Mouse (Mus musculus): ENCODE data around the gene Pcgf2. TPM values are rescaled to one million over a fixed set of nuclear protein-coding genes. Genes with fewer than 3 reads are reported as not detected.

Pcgf2 gene
- polyA plus RNA-seq, 1 experiment from 2014 or later, result 10.5 TPM

- no peaks in the 10 kb centered on the region for H3K9me3 ChIP-seq (ENCODE audit: low read length)
- no peaks in the 10 kb centered on the region for H3K27me3 ChIP-seq (replicated peaks; ENCODE audit: insufficient read depth, low read length)
- H3K4me2 ChIP-seq (replicated peaks; ENCODE audit: low read depth, low read length), result peak overlapping the region; percentile 77
- H3K4me1 ChIP-seq (ENCODE audit: insufficient read depth, low read depth, low read length), result peaks cover 21% of the 10 kb centered on the region
- H3K4me3 ChIP-seq (ENCODE audit: low read depth, low read length), result peak overlapping the region; percentile 66
- H3K36me3 ChIP-seq (ENCODE audit: insufficient read depth, low read length), result no peaks in the 10 kb centered on the region; the same call in 1 of the 2 replicates
- peak; percentile 36 for ATAC-seq
- WGBS, result under 1% methylated on average over 24 of the region's 24 CpGs
- H3K9ac ChIP-seq (replicated peaks; ENCODE audit: low read depth), result peak overlapping the region; percentile 32
- H3K27ac ChIP-seq (ENCODE audit: low read length), result peak overlapping the region; percentile 89
- peak; percentile 95 for DNase-seq (ENCODE audit: low spot score)
- TF ChIP-seq CTCF (IDR thresholded peaks at IDR 0.05) (no peak), EP300 (IDR thresholded peaks at IDR 0.05) (no peak)
These were observed 2.1 kb upstream of the Pcgf2 start for GRCm38 (mm10) chr11:97702393-97702745.

DNA sequence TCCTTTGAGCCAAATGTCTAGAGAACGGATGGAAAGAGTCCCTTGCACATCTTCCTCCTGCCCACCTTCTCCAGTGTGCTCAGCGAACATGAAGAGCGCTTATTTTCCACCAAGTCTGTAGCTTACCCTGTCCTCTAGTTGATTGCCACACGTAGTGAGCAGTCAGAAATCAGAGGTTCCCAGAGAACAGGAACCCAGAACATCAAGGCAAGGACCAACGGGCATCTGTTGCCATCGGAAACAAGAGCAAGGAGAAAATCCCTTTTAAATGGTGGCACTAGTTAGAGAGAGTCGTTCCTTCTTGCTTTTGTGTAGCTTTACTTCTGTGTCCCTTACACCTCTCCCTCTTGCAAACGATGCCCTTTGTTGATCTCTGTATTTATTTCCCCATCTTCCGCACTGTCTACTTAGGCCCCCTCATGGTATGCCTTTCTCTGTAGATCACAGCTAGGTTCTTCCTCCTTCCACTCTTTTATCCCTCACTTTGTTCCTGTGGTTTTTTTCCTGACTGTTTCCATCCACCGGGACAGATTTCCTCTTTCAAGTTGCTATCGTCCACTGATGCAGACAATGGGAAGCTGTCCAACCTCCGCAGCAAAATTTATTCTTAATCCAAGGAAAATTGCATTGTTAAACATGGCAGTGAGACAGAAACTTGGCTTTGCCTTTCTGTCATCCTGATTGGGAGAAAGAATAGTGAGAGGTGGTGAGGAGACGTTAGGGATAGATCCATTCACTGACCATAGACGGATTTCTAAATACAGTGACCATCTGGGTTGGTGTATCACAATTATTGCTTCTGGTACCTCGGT is 1.5 kb upstream of the Pcgf2 start:
- Histone ChIP-seq H3K4me1 (ENCODE audit: insufficient read depth, low read depth, low read length) (peaks cover 22% of the 10 kb centered on the region), H3K4me2 (replicated peaks; ENCODE audit: low read depth, low read length) (peak overlapping the region; percentile 91), H3K27ac (ENCODE audit: low read length) (no peak overlapping the region), H3K4me3 (ENCODE audit: low read depth, low read length) (peak overlapping the region; percentile 20; the same call in 1 of the 2 replicates), H3K36me3 (ENCODE audit: insufficient read depth, low read length) (no peaks in the 10 kb centered on the region; the same call in 1 of the 2 replicates), H3K9me3 (ENCODE audit: low read length) (no peaks in the 10 kb centered on the region), H3K27me3 (replicated peaks; ENCODE audit: insufficient read depth, low read length) (no peaks in the 10 kb centered on the region), H3K9ac (replicated peaks; ENCODE audit: low read depth) (no peak overlapping the region)
- WGBS, result 43% methylated on average over 15 of the region's 15 CpGs
- DNase-seq (ENCODE audit: low spot score), result peak; percentile 30
- TF ChIP-seq EP300 (IDR thresholded peaks at IDR 0.05) (no peak), CTCF (IDR thresholded peaks at IDR 0.05) (no peak)
- ATAC-seq, result no peak

- no peaks in the 10 kb centered on the region for H3K36me3 ChIP-seq (ENCODE audit: insufficient read depth, low read length)
- peak overlapping the region; percentile 69 for H3K9ac ChIP-seq (replicated peaks; ENCODE audit: low read depth)
- H3K9me3 ChIP-seq (ENCODE audit: low read length), result no peaks in the 10 kb centered on the region
- H3K27ac ChIP-seq (ENCODE audit: low read length), result peak overlapping the region; percentile 97
- no peaks in the 10 kb centered on the region for H3K27me3 ChIP-seq (replicated peaks; ENCODE audit: insufficient read depth, low read length)
- peak overlapping the region; percentile 91 for H3K4me2 ChIP-seq (replicated peaks; ENCODE audit: low read depth, low read length)
- 14% methylated on average over 30 of the region's 30 CpGs for WGBS
- peaks cover 29% of the 10 kb centered on the region for H3K4me1 ChIP-seq (ENCODE audit: insufficient read depth, low read depth, low read length)
- TF ChIP-seq EP300 (IDR thresholded peaks at IDR 0.05), result no peak
- TF ChIP-seq CTCF (IDR thresholded peaks at IDR 0.05), result no peak
- ATAC-seq (no peak), DNase-seq (ENCODE audit: low spot score) (peak; percentile 68)
- peak overlapping the region; percentile 86 for H3K4me3 ChIP-seq (ENCODE audit: low read depth, low read length)
These were observed 666 bp upstream of the Pcgf2 start for GRCm38 (mm10) chr11:97700746-97701580.

DNA sequence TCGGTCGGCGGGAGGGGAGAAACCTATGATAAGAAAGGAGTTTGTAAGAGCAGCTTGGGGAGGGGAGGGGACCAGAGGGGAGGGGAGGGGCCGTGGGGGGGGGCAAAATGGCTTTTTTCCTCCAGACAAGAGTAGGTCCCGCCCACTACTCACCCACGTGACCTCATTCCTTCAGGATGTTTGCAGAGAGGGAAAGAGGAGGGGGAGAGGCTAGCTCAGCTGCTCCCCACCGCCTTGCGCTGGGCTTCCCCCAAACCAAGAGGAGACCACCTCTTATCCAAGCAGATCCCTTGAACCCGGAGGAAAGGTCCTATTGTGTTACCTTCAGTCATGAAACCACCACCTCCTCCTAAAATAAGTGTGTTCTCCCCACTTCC is 683 bp downstream of the Pcgf2 start:
- Histone ChIP-seq H3K27ac (ENCODE audit: low read length) (peak overlapping the region; percentile 97), H3K9ac (replicated peaks; ENCODE audit: low read depth) (peak overlapping the region; percentile 77), H3K36me3 (ENCODE audit: insufficient read depth, low read length) (no peaks in the 10 kb centered on the region), H3K27me3 (replicated peaks; ENCODE audit: insufficient read depth, low read length) (no peaks in the 10 kb centered on the region), H3K9me3 (ENCODE audit: low read length) (no peaks in the 10 kb centered on the region), H3K4me3 (ENCODE audit: low read depth, low read length) (peak overlapping the region; percentile 86), H3K4me1 (ENCODE audit: insufficient read depth, low read depth, low read length) (peaks cover 36% of the 10 kb centered on the region), H3K4me2 (replicated peaks; ENCODE audit: low read depth, low read length) (peak overlapping the region; percentile 91)
- 0% methylated on average over 7 of the region's 9 CpGs for WGBS
- TF ChIP-seq EP300 (IDR thresholded peaks at IDR 0.05) (no peak), CTCF (IDR thresholded peaks at IDR 0.05) (no peak)
- DNase-seq (ENCODE audit: low spot score) (peak; percentile 96), ATAC-seq (peak; percentile 39)

GRCm38 (mm10) chr11:97698741-97699611 is 1.3 kb downstream of the Pcgf2 start:
- peaks cover 30% of the 10 kb centered on the region for H3K4me1 ChIP-seq (ENCODE audit: insufficient read depth, low read depth, low read length)
- peak; percentile 89 for DNase-seq (ENCODE audit: low spot score)

More at GRCm38 (mm10) chr11:97698741-97699611, 1.3 kb downstream of the Pcgf2 start:
- Histone ChIP-seq H3K4me2 (replicated peaks; ENCODE audit: low read depth, low read length) (peak overlapping the region; percentile 91), H3K27ac (ENCODE audit: low read length) (peak overlapping the region; percentile 93), H3K27me3 (replicated peaks; ENCODE audit: insufficient read depth, low read length) (no peaks in the 10 kb centered on the region), H3K36me3 (ENCODE audit: insufficient read depth, low read length) (no peaks in the 10 kb centered on the region), H3K9me3 (ENCODE audit: low read length) (no peaks in the 10 kb centered on the region), H3K9ac (replicated peaks; ENCODE audit: low read depth) (peak overlapping the region; percentile 77), H3K4me3 (ENCODE audit: low read depth, low read length) (peak overlapping the region; percentile 86)
- ATAC-seq, result peak; percentile 1; the same call in 1 of the 2 replicates
- under 1% methylated on average over 46 of the region's 63 CpGs for WGBS
- peak; percentile 74 for TF ChIP-seq CTCF (IDR thresholded peaks at IDR 0.05)
- no peak for TF ChIP-seq EP300 (IDR thresholded peaks at IDR 0.05)
